In genomic region chrX:11690446-11690845, GRCm38 (mm10) we compare ENCODE assay signal across 13 mouse cellular contexts.
DNase-seq lines count a peak whose midpoint lies in the region; ATAC-seq lines count a peak whose summit lies in the region.
"Had no signal": no experiment of that assay in that cellular context is flagged by ENCODE, and none has a peak within 500 bp of the region (broad histone marks: within the 10 kb centered on the region; RNA-seq: fewer than 3 reads in every experiment).

No protein-coding gene starts in this region.

- H3K4me2 ChIP-seq in liver, embryonic 15.5 days = 0 out of 2 replicates have a peak overlapping the region, but pooled peaks have one; percentile 32
- H3K4me2 ChIP-seq in liver, embryonic 12.5 days = no peak overlapping the region
- H3K4me2 ChIP-seq in embryonic facial prominence, embryonic 13.5 days = peak overlapping the region; percentile 45
- peak overlapping the region; percentile 25; the same call in 1 of the 2 replicates for H3K4me2 ChIP-seq in limb, embryonic 15.5 days
- H3K4me2 ChIP-seq in heart, embryonic 12.5 days = no peak overlapping the region
- H3K4me2 ChIP-seq: heart, embryonic 15.5 days had no signal

- no peak overlapping the region for H3K27ac ChIP-seq in liver, embryonic 15.5 days (replicated peaks)
- no peak overlapping the region for H3K27ac ChIP-seq in liver, embryonic 12.5 days
- peak overlapping the region; percentile 39; the same call in 1 of the 2 replicates for H3K27ac ChIP-seq in embryonic facial prominence, embryonic 13.5 days
- H3K27ac ChIP-seq in limb, embryonic 15.5 days = no peak overlapping the region
- H3K27ac ChIP-seq in heart, embryonic 12.5 days (ENCODE audit: poor library complexity, severe bottlenecking) = no peak overlapping the region
- H3K27ac ChIP-seq: heart, embryonic 15.5 days had no signal

- no peaks in the 10 kb centered on the region for H3K36me3 ChIP-seq in liver, embryonic 15.5 days (replicated peaks)
- no peaks in the 10 kb centered on the region for H3K36me3 ChIP-seq in liver, embryonic 12.5 days
- H3K36me3 ChIP-seq in embryonic facial prominence, embryonic 13.5 days = no peaks in the 10 kb centered on the region
- H3K36me3 ChIP-seq in limb, embryonic 15.5 days = no peaks in the 10 kb centered on the region
- H3K36me3 ChIP-seq in heart, embryonic 12.5 days = no peaks in the 10 kb centered on the region
- H3K36me3 ChIP-seq: heart, embryonic 15.5 days had no signal

- peak; percentile 27 for DNase-seq in MN1 (ENCODE audit: low spot score)
- DNase-seq in thymus, postnatal 4 days = no peak
- DNase-seq: adrenal gland, postnatal 10 days; cerebellum, postnatal 36 days; gastrocnemius, postnatal 36 days; kidney, adult 18-20 months had no signal

- ATAC-seq in liver, embryonic 15.5 days (ENCODE audit: insufficient read depth) = no peak
- ATAC-seq in liver, embryonic 12.5 days = no peak
- no peak for ATAC-seq in embryonic facial prominence, embryonic 13.5 days (ENCODE audit: insufficient number of reproducible peaks, insufficient read depth, low FRiP score, low TSS enrichment, low read depth)
- no peak for ATAC-seq in limb, embryonic 15.5 days (ENCODE audit: insufficient number of reproducible peaks, low FRiP score, low TSS enrichment, low read depth)
- no peak for ATAC-seq in heart, embryonic 12.5 days (ENCODE audit: insufficient number of reproducible peaks, low FRiP score)

- WGBS in liver, embryonic 15.5 days (ENCODE audit: insufficient replicate concordance) = 43% methylated on average over 5 of the region's 5 CpGs
- 47% methylated on average over 5 of the region's 5 CpGs for WGBS in liver, embryonic 12.5 days (ENCODE audit: insufficient replicate concordance)
- 40% methylated on average over 5 of the region's 5 CpGs for WGBS in embryonic facial prominence, embryonic 13.5 days
- WGBS in limb, embryonic 15.5 days = 38% methylated on average over 5 of the region's 5 CpGs
- WGBS in heart, embryonic 12.5 days = 49% methylated on average over 5 of the region's 5 CpGs

- H3K9ac ChIP-seq in liver, embryonic 15.5 days = no peak overlapping the region
- H3K9ac ChIP-seq in liver, embryonic 12.5 days = no peak overlapping the region
- no peak overlapping the region for H3K9ac ChIP-seq in embryonic facial prominence, embryonic 13.5 days
- no peak overlapping the region for H3K9ac ChIP-seq in limb, embryonic 15.5 days
- H3K9ac ChIP-seq in heart, embryonic 12.5 days = no peak overlapping the region
- H3K9ac ChIP-seq: heart, embryonic 15.5 days had no signal

- no peaks in the 10 kb centered on the region for H3K27me3 ChIP-seq in liver, embryonic 15.5 days
- no peaks in the 10 kb centered on the region; the same call in 1 of the 2 replicates for H3K27me3 ChIP-seq in liver, embryonic 12.5 days (replicated peaks)
- H3K27me3 ChIP-seq in embryonic facial prominence, embryonic 13.5 days = peaks cover 16% of the 10 kb centered on the region; the same call in 1 of the 2 replicates
- peaks cover 17% of the 10 kb centered on the region for H3K27me3 ChIP-seq in limb, embryonic 15.5 days
- peaks cover 4% of the 10 kb centered on the region; the same call in 1 of the 2 replicates for H3K27me3 ChIP-seq in heart, embryonic 12.5 days (replicated peaks)
- H3K27me3 ChIP-seq: heart, embryonic 15.5 days had no signal

- H3K4me3 ChIP-seq in liver, embryonic 15.5 days (replicated peaks) = no peak overlapping the region
- H3K4me3 ChIP-seq in liver, embryonic 12.5 days = no peak overlapping the region
- H3K4me3 ChIP-seq in embryonic facial prominence, embryonic 13.5 days = no peak overlapping the region
- no peak overlapping the region for H3K4me3 ChIP-seq in limb, embryonic 15.5 days
- no peak overlapping the region for H3K4me3 ChIP-seq in heart, embryonic 12.5 days
- H3K4me3 ChIP-seq: heart, embryonic 15.5 days; megakaryocyte, embryonic 14.5 days had no signal

- no peaks in the 10 kb centered on the region for H3K9me3 ChIP-seq in liver, embryonic 15.5 days (replicated peaks)
- no peaks in the 10 kb centered on the region for H3K9me3 ChIP-seq in liver, embryonic 12.5 days (replicated peaks)
- no peaks in the 10 kb centered on the region for H3K9me3 ChIP-seq in embryonic facial prominence, embryonic 13.5 days
- H3K9me3 ChIP-seq in limb, embryonic 15.5 days = no peaks in the 10 kb centered on the region
- no peaks in the 10 kb centered on the region for H3K9me3 ChIP-seq in heart, embryonic 12.5 days (replicated peaks)
- H3K9me3 ChIP-seq: heart, embryonic 15.5 days; megakaryocyte, embryonic 14.5 days had no signal

- peaks cover 5% of the 10 kb centered on the region; the same call in 1 of the 2 replicates for H3K4me1 ChIP-seq in liver, embryonic 15.5 days (replicated peaks)
- H3K4me1 ChIP-seq in liver, embryonic 12.5 days = peaks cover 14% of the 10 kb centered on the region
- H3K4me1 ChIP-seq in embryonic facial prominence, embryonic 13.5 days = peaks cover 10% of the 10 kb centered on the region; the same call in 1 of the 2 replicates
- H3K4me1 ChIP-seq in limb, embryonic 15.5 days = 0 out of 2 replicates have a peak, but pooled peaks cover 8% of the 10 kb centered on the region
- peaks cover 10% of the 10 kb centered on the region for H3K4me1 ChIP-seq in heart, embryonic 12.5 days (replicated peaks)

Comparison
In these comparisons a context has a peak if more than half of its experiments do, and no peak if none do; other contexts are left out.
1. H3K4me2 ChIP-seq: peak in liver, embryonic 15.5 days (single experiment), embryonic facial prominence, embryonic 13.5 days (single experiment) and limb, embryonic 15.5 days (single experiment); none in liver, embryonic 12.5 days (single experiment) and heart, embryonic 12.5 days (single experiment).